Mouse (Mus musculus) cerebellum, adult 9-11 months (tissue): ENCODE measurements around the gene Osbpl9.

Experiments used
- DNase-seq: peaks from one replicate; pipeline ENCODE4 v3.0.0; 2022

The Osbpl9 gene

DNA sequence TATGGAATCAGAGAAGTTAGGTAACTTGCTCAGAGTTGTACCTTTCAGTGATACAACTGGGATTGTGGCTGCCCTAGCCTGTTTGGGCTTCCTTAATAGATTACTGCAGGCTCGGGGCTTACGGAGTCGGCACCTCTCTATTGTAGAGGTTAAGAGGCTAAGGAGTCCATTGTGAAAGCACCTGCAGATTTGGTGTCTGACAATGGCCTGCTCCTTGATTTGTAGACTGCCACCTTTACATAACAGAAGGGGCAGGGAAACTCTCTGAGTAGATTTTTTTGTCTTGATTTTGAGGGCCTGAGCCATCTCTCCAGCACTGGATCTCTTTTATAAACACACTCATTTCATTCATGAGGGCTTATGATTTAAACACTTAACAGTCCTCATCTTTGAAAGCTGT lies 175.5 kb downstream of the Osbpl9 start:
- DNase-seq: no peak

DNA sequence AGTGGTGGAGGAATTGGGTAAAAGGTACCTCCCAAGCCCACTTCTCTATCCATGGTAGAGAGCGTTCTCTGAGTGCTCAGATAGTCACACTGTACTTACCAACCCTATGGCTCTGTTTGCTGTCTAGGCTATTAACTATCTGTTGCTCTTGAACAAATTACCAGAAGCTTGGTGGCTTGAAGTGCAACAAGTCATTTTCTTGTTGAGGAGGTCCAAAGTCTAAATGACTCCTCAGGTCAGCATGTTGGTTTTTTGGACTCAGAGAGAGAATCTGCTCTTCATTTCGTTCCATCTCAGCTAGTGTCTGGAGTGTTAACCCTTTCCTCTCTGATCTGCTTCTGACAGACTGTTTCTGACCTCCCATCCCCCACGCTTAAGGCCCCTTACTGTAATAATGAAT lies 177.0 kb downstream of the Osbpl9 start:
- no peak for DNase-seq

DNA sequence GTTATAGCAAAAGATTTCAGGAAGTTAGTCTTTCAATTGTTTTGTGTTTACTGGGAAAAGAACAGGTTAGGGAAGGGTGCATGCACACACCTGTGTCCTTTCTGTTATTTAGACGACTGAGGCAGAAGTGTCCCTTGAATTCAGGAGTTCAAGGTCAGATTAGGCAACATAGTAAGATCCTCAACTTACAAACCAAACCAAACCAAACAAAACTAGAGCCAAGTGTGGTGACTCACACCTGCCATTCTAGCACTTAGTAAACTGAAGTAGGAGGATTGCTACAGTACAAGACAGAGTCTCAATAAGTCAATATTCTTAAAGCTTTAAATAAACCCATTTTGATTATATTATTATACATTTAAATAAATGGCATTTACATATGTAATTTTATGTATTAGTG lies 180.1 kb downstream of the Osbpl9 start:
- no peak for DNase-seq

DNA sequence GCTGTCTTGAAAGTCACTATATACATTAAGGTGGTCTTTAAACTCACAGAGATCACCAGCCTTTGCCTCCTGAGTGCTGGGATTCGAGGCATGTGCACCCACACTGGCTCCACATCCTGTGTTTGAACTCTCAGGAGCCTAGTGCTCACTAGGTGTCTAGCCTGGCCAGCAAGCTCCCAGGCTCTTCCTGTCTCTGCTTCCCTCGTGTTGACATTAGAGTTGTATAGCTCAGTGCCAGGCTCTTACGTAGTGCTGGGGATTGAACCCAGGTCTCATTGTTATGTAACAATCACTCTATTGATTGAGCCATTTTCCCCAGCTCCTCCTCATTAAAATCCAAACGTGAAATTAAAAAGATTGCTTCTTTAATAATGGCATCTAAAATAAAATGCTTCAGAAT lies 182.8 kb downstream of the Osbpl9 start:
- DNase-seq: no peak

DNA sequence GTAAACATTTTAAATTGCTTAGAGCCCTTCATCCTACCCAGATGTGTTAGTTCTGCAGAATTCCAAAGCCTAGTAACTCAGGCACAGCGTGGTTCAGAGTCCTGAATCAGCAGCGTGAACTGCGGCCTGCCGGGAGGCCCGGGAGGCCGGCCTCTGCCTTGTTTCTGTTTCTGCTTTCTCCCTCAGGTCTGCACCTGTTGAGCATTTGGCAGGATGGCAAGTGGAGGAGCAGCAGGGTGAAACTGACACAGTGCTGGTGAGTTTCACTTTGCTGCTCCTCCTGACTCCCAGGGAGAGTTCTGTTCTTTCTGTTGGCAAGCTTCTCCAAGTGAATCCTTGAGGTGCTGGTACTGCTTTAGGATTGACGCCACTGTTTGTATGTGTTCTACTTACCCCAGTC lies 184.6 kb downstream of the Osbpl9 start:
- DNase-seq: no peak

DNA sequence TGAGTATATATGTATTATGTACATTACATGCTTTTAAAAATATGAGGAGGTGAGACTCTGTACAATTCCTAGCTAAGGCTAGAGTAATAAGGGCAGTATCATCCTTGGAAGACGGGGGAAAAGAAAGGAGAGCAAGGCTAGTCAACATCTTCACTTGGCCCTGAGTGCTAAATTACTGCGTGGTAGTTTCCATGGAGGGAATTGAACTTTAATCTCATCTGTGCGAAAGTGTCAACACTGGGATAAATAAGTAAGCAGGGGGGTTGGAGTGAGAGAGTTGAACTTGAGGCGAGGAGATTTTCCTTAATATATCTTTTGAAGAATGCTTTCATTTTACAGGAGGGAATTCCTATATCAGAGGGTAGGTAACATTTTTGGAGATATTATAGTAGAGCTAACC lies 188.0 kb downstream of the Osbpl9 start:
- no peak for DNase-seq
